Mouse (Mus musculus) testis, adult 2 months (tissue): ENCODE results near the gene AC129217.1.

ENCODE experiments used
- CTCF ChIP-seq: fragments of 200-500 bp; IDR thresholded peaks from 2 replicates; pipeline ENCODE4 v1.5.1; 2012; ENCODE audit warnings: low read depth, mild to moderate bottlenecking, inconsistent platforms, low read length, moderate library complexity; ENCODE audit not compliant: control insufficient read depth, insufficient read depth, insufficient replicate concordance
- POLR2A ChIP-seq: fragments of 200-500 bp; IDR thresholded peaks from 2 replicates; pipeline ENCODE4 v1.6.1; 2012; ENCODE audit warnings: low read depth, mild to moderate bottlenecking, inconsistent platforms, low read length, moderate library complexity; ENCODE audit not compliant: control insufficient read depth

DNA sequence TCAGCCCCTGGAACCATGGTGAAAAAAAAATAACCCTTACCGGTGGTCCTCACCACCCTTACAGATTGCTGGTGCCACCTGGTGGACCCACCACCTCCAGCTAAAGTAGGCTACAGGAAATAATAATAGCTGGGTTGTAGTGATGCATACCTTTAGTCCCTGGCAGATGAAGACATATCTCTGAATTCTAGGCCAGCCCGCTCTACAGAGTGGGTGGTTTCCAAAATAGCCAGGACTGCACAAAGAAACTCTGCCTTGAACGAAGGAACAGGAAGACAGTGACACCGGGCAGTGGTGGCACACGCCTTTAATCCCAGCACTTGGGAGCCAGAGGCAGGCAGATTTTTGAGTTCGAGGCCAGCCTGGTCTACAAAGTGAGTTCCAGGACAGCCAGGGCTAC lies 34.7 kb downstream of the AC129217.1 start:
- TF ChIP-seq POLR2A (no peak), CTCF (no peak)
